7 mouse cellular contexts compared by ENCODE assay signal in the genomic region with DNA sequence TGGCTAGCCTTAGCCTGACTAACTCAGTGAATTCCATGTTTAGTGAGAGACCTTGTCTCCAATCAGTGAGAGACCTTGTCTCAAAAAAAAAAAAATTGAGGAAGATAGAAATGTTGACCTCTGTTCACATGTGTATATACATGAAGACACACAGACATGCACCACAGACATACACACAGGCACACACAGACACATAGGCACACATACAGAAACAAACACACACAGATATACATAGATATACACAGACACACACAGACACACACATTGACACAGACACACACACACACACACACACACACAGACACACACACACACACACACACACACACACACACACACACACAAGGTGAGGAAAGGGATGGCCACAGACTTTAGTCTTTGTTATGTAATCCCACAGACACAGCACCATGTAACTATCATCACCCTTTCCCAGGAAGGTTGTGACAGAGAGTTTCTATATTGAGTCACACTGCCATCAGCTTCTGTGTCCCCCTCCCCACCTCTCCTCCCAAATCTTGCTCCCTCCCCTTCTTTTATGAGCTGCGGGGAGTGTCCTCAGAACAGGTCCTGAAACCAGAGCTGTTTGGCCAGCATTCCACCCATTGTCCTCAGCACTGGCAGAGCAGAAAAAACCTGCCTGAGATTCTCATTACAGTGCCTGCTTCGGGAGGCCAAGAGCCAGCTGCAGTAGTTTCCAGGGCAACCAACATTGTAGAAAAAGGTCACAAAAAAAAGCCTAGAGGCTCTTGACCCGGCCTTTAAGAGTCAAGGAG.
DNase-seq lines count a peak whose midpoint lies in the region; ATAC-seq and TF ChIP-seq lines count a peak whose summit lies in the region.

No protein-coding gene starts in this region.

- peak; percentile 49 for ATAC-seq in intestine, postnatal 0 days
- peak; percentile 63; the same call in 1 of the 2 replicates for ATAC-seq in midbrain, embryonic 14.5 days (ENCODE audit: low FRiP score, low TSS enrichment)
- ATAC-seq in inflammation-experienced regulatory T-cells, adult 6 months = no peak
- no peak for ATAC-seq in cerebellum, adult (ENCODE audit: insufficient number of reproducible peaks, low FRiP score, low TSS enrichment)

- no peak overlapping the region for H3K27ac ChIP-seq in intestine, postnatal 0 days (ENCODE audit: low read depth, low read length)
- H3K27ac ChIP-seq in midbrain, embryonic 14.5 days (replicated peaks; ENCODE audit: low read depth, low read length) = no peak overlapping the region

- H3K4me1 ChIP-seq in intestine, postnatal 0 days (replicated peaks; ENCODE audit: control insufficient read depth, insufficient read depth, low read length) = 0 out of 2 replicates have a peak, but pooled peaks cover 5% of the 10 kb centered on the region
- 0 out of 2 replicates have a peak, but pooled peaks cover 5% of the 10 kb centered on the region for H3K4me1 ChIP-seq in midbrain, embryonic 14.5 days (ENCODE audit: control insufficient read depth, insufficient read depth, low read length)

- no peak for TF ChIP-seq CTCF in intestine, postnatal 0 days (IDR thresholded peaks at IDR 0.05; ENCODE audit: low read depth)

- no peaks in the 10 kb centered on the region for H3K36me3 ChIP-seq in intestine, postnatal 0 days (ENCODE audit: control insufficient read depth, insufficient read depth)
- no peaks in the 10 kb centered on the region for H3K36me3 ChIP-seq in midbrain, embryonic 14.5 days (ENCODE audit: control insufficient read depth, insufficient read depth, low read length)

- DNase-seq in embryo, embryonic 11 days = peak; percentile 75
- DNase-seq in forelimb bud, embryonic 11.5 days (ENCODE audit: low read depth, low spot score) = peak; percentile 66
- peak; percentile 43 for DNase-seq in midbrain, embryonic 14.5 days
- no peak for DNase-seq in thymus, postnatal 0 days (ENCODE audit: low spot score)

- H3K4me2 ChIP-seq in intestine, postnatal 0 days (replicated peaks; ENCODE audit: low read depth) = no peak overlapping the region
- H3K4me2 ChIP-seq in midbrain, embryonic 14.5 days (ENCODE audit: low read length) = no peak overlapping the region

- H3K9me3 ChIP-seq in intestine, postnatal 0 days (ENCODE audit: control insufficient read depth) = no peaks in the 10 kb centered on the region
- no peaks in the 10 kb centered on the region for H3K9me3 ChIP-seq in midbrain, embryonic 14.5 days (ENCODE audit: control insufficient read depth, low read length)

- H3K4me3 ChIP-seq in intestine, postnatal 0 days (ENCODE audit: low read depth, low read length) = no peak overlapping the region
- H3K4me3 ChIP-seq in midbrain, embryonic 14.5 days (replicated peaks; ENCODE audit: low read depth, low read length) = no peak overlapping the region

- H3K9ac ChIP-seq in intestine, postnatal 0 days (ENCODE audit: low read depth, low read length) = no peak overlapping the region
- no peak overlapping the region for H3K9ac ChIP-seq in midbrain, embryonic 14.5 days (replicated peaks; ENCODE audit: low read length)

- H3K27me3 ChIP-seq in intestine, postnatal 0 days (replicated peaks; ENCODE audit: control insufficient read depth, insufficient read depth, low read length) = no peaks in the 10 kb centered on the region
- H3K27me3 ChIP-seq in midbrain, embryonic 14.5 days (ENCODE audit: control insufficient read depth, insufficient read depth, low read length) = no peaks in the 10 kb centered on the region

- WGBS in intestine, postnatal 0 days = 14% methylated on average over 3 of the region's 3 CpGs
- WGBS in midbrain, embryonic 14.5 days = 1% methylated on average over 3 of the region's 3 CpGs

Comparison
In these comparisons a context has a peak if more than half of its experiments do, and no peak if none do; other contexts are left out.
1. ATAC-seq: peak in intestine, postnatal 0 days (single experiment) and midbrain, embryonic 14.5 days (single experiment); none in inflammation-experienced regulatory T-cells, adult 6 months (single experiment) and cerebellum, adult (single experiment).